Mouse (Mus musculus) liver, adult 2 months (tissue): Measurements from ENCODE around the gene Sytl5. TPM values are rescaled to one million over a fixed set of nuclear protein-coding genes. Genes with fewer than 3 reads are reported as not detected.

ENCODE experiments used
- DNase-seq: peaks from one replicate; pipeline ENCODE4 v3.0.0-alpha.2; 2011; ENCODE audit warnings: low read depth, low spot score; ENCODE audit errors: extremely low read depth
- H3K27ac ChIP-seq: fragments of 200-500 bp; replicated peaks from 2 replicates; pipeline ENCODE4 v1.5.1; 2012; ENCODE audit warnings: low read depth, mild to moderate bottlenecking, control low read depth, inconsistent platforms, low read length; ENCODE audit not compliant: insufficient read depth
- H3K27me3 ChIP-seq: fragments of 200-500 bp; 2 replicates; pipeline ENCODE4 v1.6.1; 2012; ENCODE audit warnings: mild to moderate bottlenecking, moderate library complexity, low read length, inconsistent platforms; ENCODE audit not compliant: control insufficient read depth, insufficient read depth
- H3K36me3 ChIP-seq: fragments of 200-500 bp; 2 replicates; pipeline ENCODE4 v1.6.1; 2012; ENCODE audit warnings: low read length, inconsistent platforms; ENCODE audit not compliant: control insufficient read depth, insufficient read depth
- H3K4me1 ChIP-seq: fragments of 200-500 bp; 2 replicates; pipeline ENCODE4 v1.6.1; 2011; ENCODE audit warnings: low read length; ENCODE audit not compliant: control insufficient read depth, insufficient read depth
- H3K4me3 ChIP-seq: fragments of 200-500 bp; 2 replicates; pipeline ENCODE4 v1.5.1; 2011; ENCODE audit warnings: low read depth, mild to moderate bottlenecking, control low read depth, low read length, moderate library complexity; ENCODE audit not compliant: insufficient read depth
- H3K79me2 ChIP-seq: fragments of 200-500 bp; 2 replicates; pipeline ENCODE4 v1.6.1; 2012; ENCODE audit warnings: inconsistent platforms, mild to moderate bottlenecking, low read length, moderate library complexity; ENCODE audit not compliant: control insufficient read depth, insufficient read depth
- H3K9ac ChIP-seq: fragments of 200-500 bp; 2 replicates; pipeline ENCODE4 v1.6.1; 2012; ENCODE audit warnings: low read depth, mild to moderate bottlenecking, control low read depth, inconsistent platforms, low read length
- CTCF ChIP-seq: fragments of 200-500 bp; IDR thresholded peaks from 2 replicates; pipeline ENCODE4 v1.5.1; 2011; ENCODE audit warnings: low read depth, low read length, control low read depth
- POLR2A ChIP-seq: fragments of 200-500 bp; IDR thresholded peaks from 2 replicates; pipeline ENCODE4 v1.6.1; 2011; ENCODE audit warnings: low read length, control low read depth; ENCODE audit not compliant: insufficient read depth; ENCODE audit errors: extremely low read depth
- WGBS: fragments of 180-500 bp; shearing (Covaris S2); methylation state at CpG from one replicate; pipeline ENCODE4 v1.1.7; 2018; 5-methylcytosine and 5-hydroxymethylcytosine counted together
- polyA plus RNA-seq: library from polyadenylated mRNA; depleted of rRNA; stranded (reverse); fragments of >200 nt; gene quantifications from 2 replicates; pipeline ENCODE4 v1.2.3, GENCODE M21; 2012; rRNA removed
- total RNA-seq: library from RNA; depleted of rRNA; stranded (reverse); fragments of >200 nt; gene quantifications from 2 replicates; pipeline ENCODE4 v1.2.3, GENCODE M21; 2014; rRNA removed

Gene Sytl5
- total RNA-seq (2.3 and 5.4 TPM in 2 replicates), polyA plus RNA-seq (0.31 and 0.60 TPM in 2 replicates)

GRCm38 (mm10) chrX:9885322-9885721 lies at the start of gene Sytl5:
Gene Sytl5 (plus strand): TSS chrX:9885622.
- DNase-seq = no peak
- no peak within 1 kb of the TSS for H3K4me3 ChIP-seq
- H3K9ac ChIP-seq = no peak within 1 kb of the TSS
- no peak for TF ChIP-seq POLR2A
- no peak for TF ChIP-seq CTCF
- H3K4me1 ChIP-seq = no peaks in the 10 kb centered on the region
- H3K27ac ChIP-seq = no peak within 1 kb of the TSS
- no peaks in the 10 kb centered on the region for H3K36me3 ChIP-seq
- WGBS = 80% methylated on average over 2 of the region's 2 CpGs
- no peaks in the 10 kb centered on the region for H3K27me3 ChIP-seq
- H3K79me2 ChIP-seq = no peaks in the 10 kb centered on the region

GRCm38 (mm10) chrX:9846628-9847027 lies 38.8 kb upstream of the Sytl5 start, which contains the start of gene Hypm:
Gene Hypm (plus strand): TSS chrX:9846928.
- DNase-seq = no peak
- TF ChIP-seq CTCF (no peak), POLR2A (no peak)
- Histone ChIP-seq H3K36me3 (no peaks in the 10 kb centered on the region), H3K4me3 (no peak within 1 kb of the TSS), H3K27ac (no peak within 1 kb of the TSS), H3K9ac (no peak within 1 kb of the TSS), H3K27me3 (no peaks in the 10 kb centered on the region), H3K79me2 (no peaks in the 10 kb centered on the region), H3K4me1 (peaks cover 3% of the 10 kb centered on the region; the same call in 1 of the 2 replicates)
- 90% methylated on average over 3 of the region's 3 CpGs for WGBS

GRCm38 (mm10) chrX:9849403-9849802 lies 36.0 kb upstream of the Sytl5 start, which contains the start of gene H2al3:
Gene H2al3 (plus strand): TSS chrX:9849703.
- no peak for DNase-seq
- H3K79me2 ChIP-seq = no peaks in the 10 kb centered on the region
- 76% methylated on average over 1 of the region's 1 CpGs for WGBS
- no peak for TF ChIP-seq POLR2A
- TF ChIP-seq CTCF = no peak
- no peaks in the 10 kb centered on the region for H3K4me1 ChIP-seq
- H3K27me3 ChIP-seq = no peaks in the 10 kb centered on the region
- H3K36me3 ChIP-seq = no peaks in the 10 kb centered on the region
- no peak within 1 kb of the TSS for H3K27ac ChIP-seq
- H3K4me3 ChIP-seq = no peak within 1 kb of the TSS
- no peak within 1 kb of the TSS for H3K9ac ChIP-seq

- H3K4me1 ChIP-seq = no peaks in the 10 kb centered on the region
- no peak overlapping the region for H3K27ac ChIP-seq
- DNase-seq = no peak
- no peaks in the 10 kb centered on the region for H3K36me3 ChIP-seq
- H3K4me3 ChIP-seq = no peak overlapping the region
- H3K27me3 ChIP-seq = no peaks in the 10 kb centered on the region
- 84% methylated on average over 2 of the region's 2 CpGs for WGBS
- TF ChIP-seq CTCF (no peak), POLR2A (no peak)
- H3K79me2 ChIP-seq = no peaks in the 10 kb centered on the region
- H3K9ac ChIP-seq = no peak overlapping the region
Measured at GRCm38 (mm10) chrX:9861859-9862258, 23.6 kb upstream of the Sytl5 start.

GRCm38 (mm10) chrX:9875519-9875918 lies 9.9 kb upstream of the Sytl5 start:
- no peak overlapping the region for H3K4me3 ChIP-seq
- no peaks in the 10 kb centered on the region for H3K27me3 ChIP-seq
- H3K36me3 ChIP-seq = no peaks in the 10 kb centered on the region
- no peak overlapping the region for H3K9ac ChIP-seq
- no peaks in the 10 kb centered on the region for H3K79me2 ChIP-seq
- WGBS = 67% methylated on average over 2 of the region's 2 CpGs
- H3K4me1 ChIP-seq = no peaks in the 10 kb centered on the region
- no peak overlapping the region for H3K27ac ChIP-seq
- no peak for TF ChIP-seq CTCF
- TF ChIP-seq POLR2A = no peak
- DNase-seq = no peak

GRCm38 (mm10) chrX:9909572-9909971 lies 24.1 kb downstream of the Sytl5 start:
- no peaks in the 10 kb centered on the region for H3K79me2 ChIP-seq
- H3K4me3 ChIP-seq = no peak overlapping the region
- TF ChIP-seq CTCF = no peak
- TF ChIP-seq POLR2A = no peak
- H3K27me3 ChIP-seq = no peaks in the 10 kb centered on the region
- H3K4me1 ChIP-seq = no peaks in the 10 kb centered on the region
- no peak for DNase-seq
- H3K27ac ChIP-seq = no peak overlapping the region
- no peak overlapping the region for H3K9ac ChIP-seq
- H3K36me3 ChIP-seq = no peaks in the 10 kb centered on the region
- 73% methylated on average over 2 of the region's 2 CpGs for WGBS
